Comparison of ENCODE assay signal across 25 mouse cellular contexts in genomic region chr11:117666563-117666962, GRCm38 (mm10).
"Had no signal": no experiment of that assay in that cellular context is flagged by ENCODE, and none has a peak within 500 bp of the region (broad histone marks: within the 10 kb centered on the region; RNA-seq: fewer than 3 reads in every experiment).

No protein-coding gene starts in this region.

- H3K36me3 ChIP-seq: heart, embryonic 13.5 days; heart, embryonic 15.5 days; kidney, embryonic 15.5 days; limb, embryonic 13.5 days; limb, embryonic 15.5 days had no signal

- ATAC-seq: hindbrain, embryonic 16.5 days; intestine, embryonic 16.5 days; liver, embryonic 12.5 days had no signal

- H3K4me2 ChIP-seq: heart, embryonic 11.5 days; heart, embryonic 13.5 days; heart, embryonic 15.5 days; hindbrain, embryonic 14.5 days; kidney, embryonic 15.5 days; limb, embryonic 13.5 days; limb, embryonic 15.5 days; liver, embryonic 12.5 days had no signal

- DNase-seq: gastrocnemius, postnatal 14 days; gastrocnemius, postnatal 36 days; heart, adult 18-20 months; heart, postnatal 14 days; heart, postnatal 4 days; kidney, adult 11 months; kidney, adult 2 months; kidney, adult 9 months; kidney, postnatal 14 days; kidney, postnatal 36 days; layer of hippocampus, adult 9-11 months; layer of hippocampus, postnatal 36 days; left cerebral cortex, postnatal 4 days had no signal

- H3K4me3 ChIP-seq: heart, embryonic 13.5 days; heart, embryonic 15.5 days; kidney, embryonic 15.5 days; limb, embryonic 13.5 days; limb, embryonic 15.5 days; liver, embryonic 12.5 days had no signal

- H3K27me3 ChIP-seq: heart, embryonic 13.5 days; heart, embryonic 15.5 days; kidney, embryonic 15.5 days; limb, embryonic 13.5 days; limb, embryonic 15.5 days; liver, embryonic 12.5 days had no signal

- H3K27ac ChIP-seq: heart, embryonic 13.5 days; heart, embryonic 15.5 days; hindbrain, embryonic 14.5 days; kidney, embryonic 15.5 days; kidney, postnatal 0 days; limb, embryonic 13.5 days; limb, embryonic 15.5 days; liver, embryonic 12.5 days; liver, embryonic 14.5 days had no signal

- H3K9ac ChIP-seq: heart, embryonic 13.5 days; heart, embryonic 15.5 days; hindbrain, embryonic 14.5 days; kidney, embryonic 15.5 days; limb, embryonic 13.5 days; limb, embryonic 15.5 days; liver, embryonic 12.5 days; liver, embryonic 14.5 days had no signal

- H3K9me3 ChIP-seq: heart, embryonic 13.5 days; heart, embryonic 15.5 days; kidney, embryonic 15.5 days; limb, embryonic 13.5 days; limb, embryonic 15.5 days; liver, embryonic 12.5 days had no signal
